Mouse (Mus musculus): Measurements from ENCODE around the gene Aifm1. TPM values are rescaled to one million over a fixed set of nuclear protein-coding genes. Genes with fewer than 3 reads are reported as not detected.

Aifm1 gene
- polyA plus RNA-seq, 2 experiments: 41.1 to 57.3 TPM

- no peaks in the 10 kb centered on the region for H3K36me3 ChIP-seq (ENCODE audit: control insufficient read depth, insufficient read depth, low read length)
- H3K4me3 ChIP-seq (replicated peaks; ENCODE audit: low read length): peak overlapping the region; percentile 51
- DNase-seq (ENCODE audit: low spot score) (no peak), ATAC-seq (ENCODE audit: low FRiP score, low read depth) (no peak)
- WGBS: 19% methylated on average over 13 of the region's 13 CpGs
- H3K27ac ChIP-seq (replicated peaks; ENCODE audit: low read depth, low read length): no peak overlapping the region
- H3K27me3 ChIP-seq (ENCODE audit: control insufficient read depth, insufficient read depth, low read length): no peaks in the 10 kb centered on the region
- 0 out of 2 replicates have a peak, but pooled peaks cover 4% of the 10 kb centered on the region for H3K4me1 ChIP-seq (ENCODE audit: control insufficient read depth, insufficient read depth, low read length)
- H3K9ac ChIP-seq (ENCODE audit: low read depth, low read length, severe bottlenecking): peak overlapping the region; percentile 34
- H3K4me2 ChIP-seq (replicated peaks; ENCODE audit: low read depth, low read length, severe bottlenecking): peak overlapping the region; percentile 43
- H3K9me3 ChIP-seq (ENCODE audit: control insufficient read depth, low read length): no peaks in the 10 kb centered on the region
- no peak for TF ChIP-seq POLR2A (IDR thresholded peaks at IDR 0.05; ENCODE audit: borderline replicate concordance, extremely low read depth, insufficient read depth, insufficient read length)
Measured at GRCm38 (mm10) chrX:48513824-48514223, 461 bp upstream of the Aifm1 start.

DNA sequence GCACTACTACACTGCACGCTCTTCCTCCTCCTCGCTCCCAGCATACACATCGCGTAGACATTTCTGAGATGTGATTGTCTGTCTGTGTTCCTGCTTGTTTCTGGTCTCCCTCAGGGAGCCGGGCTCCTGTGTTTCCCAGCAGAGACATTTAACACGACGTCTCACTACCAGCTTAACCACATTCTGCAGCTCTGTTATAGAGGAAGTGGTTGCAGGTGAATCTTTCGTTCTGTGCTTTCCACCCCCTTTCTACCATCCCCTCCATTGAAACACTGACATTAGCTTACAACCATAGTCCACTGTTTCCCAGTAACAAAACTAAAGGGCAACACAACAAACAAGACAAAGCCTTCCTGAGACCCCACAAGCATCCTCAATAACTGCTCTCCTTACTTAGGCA lies 19.6 kb downstream of the Aifm1 start:
- no peaks in the 10 kb centered on the region for H3K4me1 ChIP-seq (ENCODE audit: control insufficient read depth, insufficient read depth, low read length)
- ATAC-seq (ENCODE audit: low FRiP score, low read depth) (no peak), DNase-seq (ENCODE audit: low spot score) (no peak)
- no peak for TF ChIP-seq POLR2A (IDR thresholded peaks at IDR 0.05; ENCODE audit: borderline replicate concordance, extremely low read depth, insufficient read depth, insufficient read length)
- no peak overlapping the region for H3K4me3 ChIP-seq (replicated peaks; ENCODE audit: low read length)
- H3K27me3 ChIP-seq (ENCODE audit: control insufficient read depth, insufficient read depth, low read length): no peaks in the 10 kb centered on the region
- no peaks in the 10 kb centered on the region for H3K9me3 ChIP-seq (ENCODE audit: control insufficient read depth, low read length)
- 92% methylated on average over 8 of the region's 8 CpGs for WGBS
- no peak overlapping the region for H3K27ac ChIP-seq (replicated peaks; ENCODE audit: low read depth, low read length)
- H3K9ac ChIP-seq (ENCODE audit: low read depth, low read length, severe bottlenecking): no peak overlapping the region
- H3K36me3 ChIP-seq (ENCODE audit: control insufficient read depth, insufficient read depth, low read length): peaks cover 19% of the 10 kb centered on the region; the same call in 1 of the 2 replicates
- no peak overlapping the region for H3K4me2 ChIP-seq (replicated peaks; ENCODE audit: low read depth, low read length, severe bottlenecking)

- Histone ChIP-seq H3K27ac (replicated peaks; ENCODE audit: low read depth, low read length) (no peak overlapping the region), H3K4me3 (replicated peaks; ENCODE audit: low read length) (no peak overlapping the region), H3K9me3 (ENCODE audit: control insufficient read depth, low read length) (no peaks in the 10 kb centered on the region), H3K27me3 (ENCODE audit: control insufficient read depth, insufficient read depth, low read length) (no peaks in the 10 kb centered on the region), H3K9ac (ENCODE audit: low read depth, low read length, severe bottlenecking) (no peak overlapping the region), H3K4me2 (replicated peaks; ENCODE audit: low read depth, low read length, severe bottlenecking) (no peak overlapping the region), H3K4me1 (ENCODE audit: control insufficient read depth, insufficient read depth, low read length) (no peaks in the 10 kb centered on the region), H3K36me3 (ENCODE audit: control insufficient read depth, insufficient read depth, low read length) (peaks cover 31% of the 10 kb centered on the region)
- DNase-seq (ENCODE audit: low spot score) (no peak), ATAC-seq (ENCODE audit: low FRiP score, low read depth) (no peak)
- TF ChIP-seq POLR2A (IDR thresholded peaks at IDR 0.05; ENCODE audit: borderline replicate concordance, extremely low read depth, insufficient read depth, insufficient read length): no peak
- 89% methylated on average over 7 of the region's 7 CpGs for WGBS
Measured at GRCm38 (mm10) chrX:48481687-48482086, 31.7 kb downstream of the Aifm1 start.

- Histone ChIP-seq H3K4me2 (replicated peaks; ENCODE audit: low read depth, low read length, severe bottlenecking) (no peak overlapping the region), H3K4me1 (ENCODE audit: control insufficient read depth, insufficient read depth, low read length) (no peaks in the 10 kb centered on the region), H3K27me3 (ENCODE audit: control insufficient read depth, insufficient read depth, low read length) (no peaks in the 10 kb centered on the region), H3K9me3 (ENCODE audit: control insufficient read depth, low read length) (no peaks in the 10 kb centered on the region), H3K27ac (replicated peaks; ENCODE audit: low read depth, low read length) (no peak overlapping the region), H3K36me3 (ENCODE audit: control insufficient read depth, insufficient read depth, low read length) (peaks cover 31% of the 10 kb centered on the region), H3K4me3 (replicated peaks; ENCODE audit: low read length) (no peak overlapping the region), H3K9ac (ENCODE audit: low read depth, low read length, severe bottlenecking) (no peak overlapping the region)
- no peak for DNase-seq (ENCODE audit: low spot score)
- TF ChIP-seq POLR2A (IDR thresholded peaks at IDR 0.05; ENCODE audit: borderline replicate concordance, extremely low read depth, insufficient read depth, insufficient read length): no peak
- ATAC-seq (ENCODE audit: low FRiP score, low read depth): no peak
- 63% methylated on average over 4 of the region's 4 CpGs for WGBS
Measured at GRCm38 (mm10) chrX:48481095-48481494, 32.3 kb downstream of the Aifm1 start.

DNA sequence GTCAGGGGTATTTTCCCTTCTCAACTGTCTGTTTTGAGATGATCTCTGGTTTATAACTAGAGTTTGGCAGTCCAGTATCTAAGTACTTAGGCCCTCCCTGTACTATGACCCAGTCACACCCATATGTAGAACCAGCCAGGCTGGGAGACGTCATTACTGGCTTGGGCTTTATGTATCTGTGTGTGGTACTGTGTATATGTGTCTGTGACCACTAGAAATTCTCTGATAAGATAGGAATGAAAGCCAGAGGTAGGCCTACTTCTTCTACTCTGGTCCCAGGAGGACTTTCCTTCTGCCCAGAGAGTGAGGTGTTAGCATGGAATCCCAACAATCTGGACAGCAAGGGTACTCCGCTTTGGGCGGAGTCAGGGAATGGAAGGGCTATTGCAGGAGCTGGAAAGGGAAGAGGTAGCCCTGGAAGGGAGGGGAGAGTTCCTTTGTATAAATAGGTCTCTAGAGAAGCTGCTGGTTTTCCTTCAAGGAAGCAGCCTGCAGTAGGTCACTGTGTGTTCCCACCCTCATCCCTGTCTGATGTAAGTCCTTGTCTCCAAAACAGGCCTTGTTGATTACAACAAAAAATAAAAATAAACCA lies 45.9 kb downstream of the Aifm1 start:
- no peak for ATAC-seq (ENCODE audit: low FRiP score, low read depth)
- 75% methylated on average over 3 of the region's 3 CpGs for WGBS
- Histone ChIP-seq H3K4me2 (replicated peaks; ENCODE audit: low read depth, low read length, severe bottlenecking) (no peak overlapping the region), H3K27ac (replicated peaks; ENCODE audit: low read depth, low read length) (no peak overlapping the region), H3K36me3 (ENCODE audit: control insufficient read depth, insufficient read depth, low read length) (no peaks in the 10 kb centered on the region), H3K9me3 (ENCODE audit: control insufficient read depth, low read length) (no peaks in the 10 kb centered on the region), H3K9ac (ENCODE audit: low read depth, low read length, severe bottlenecking) (no peak overlapping the region), H3K4me3 (replicated peaks; ENCODE audit: low read length) (no peak overlapping the region), H3K4me1 (ENCODE audit: control insufficient read depth, insufficient read depth, low read length) (no peaks in the 10 kb centered on the region), H3K27me3 (ENCODE audit: control insufficient read depth, insufficient read depth, low read length) (no peaks in the 10 kb centered on the region)
- TF ChIP-seq POLR2A (IDR thresholded peaks at IDR 0.05; ENCODE audit: borderline replicate concordance, extremely low read depth, insufficient read depth, insufficient read length): no peak
- DNase-seq (ENCODE audit: low spot score): no peak

Data from limb, embryonic 14.5 days (tissue).